Mouse (Mus musculus): Measurements from ENCODE around the gene Wdr17. TPM values are rescaled to one million over a fixed set of nuclear protein-coding genes. Genes with fewer than 3 reads are reported as not detected.

The Wdr17 gene
- total RNA-seq (2014; rRNA removed) (24.3 and 30.4 TPM in 2 replicates), polyA plus RNA-seq (2015; fragmentation: Nextera tagmentation; extraction: Ambion mirVana) (17.8 and 18.1 TPM in 2 replicates)

DNA sequence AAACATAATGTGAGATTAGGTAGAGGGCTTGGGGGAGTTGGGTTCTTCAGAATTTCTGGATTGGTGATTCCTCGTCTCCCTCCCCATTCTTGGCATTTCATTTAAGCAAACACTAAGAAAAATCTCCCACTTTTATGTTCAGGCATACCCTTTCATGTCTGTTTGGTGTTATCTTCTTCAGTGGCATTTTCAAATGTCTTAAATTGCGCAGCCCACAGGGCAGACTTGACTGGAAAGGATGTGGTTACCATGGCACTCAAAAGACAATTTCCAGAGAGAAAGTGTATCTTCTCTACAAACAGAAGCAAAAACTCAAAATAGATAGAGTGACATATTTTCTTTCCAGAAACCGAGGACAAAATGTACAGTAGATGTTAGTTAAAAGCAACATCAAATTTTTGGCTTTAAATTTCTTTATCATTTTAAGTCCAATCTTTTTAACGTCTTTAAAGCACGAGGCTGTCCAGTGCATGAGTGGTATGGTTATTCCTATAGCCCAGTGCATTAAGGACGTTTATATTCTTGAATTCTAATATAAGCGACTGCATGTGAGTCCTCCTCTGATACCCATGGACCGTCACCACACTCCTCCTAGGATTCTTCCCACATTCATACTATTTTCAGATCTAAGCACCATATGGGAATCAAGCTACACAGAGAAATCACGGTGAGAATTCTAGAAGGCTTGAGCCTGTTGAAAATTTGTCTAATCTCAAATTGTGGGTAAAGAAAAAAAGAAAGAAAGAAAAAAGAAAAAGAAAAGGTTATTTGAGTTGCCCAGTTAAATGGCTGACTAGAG lies at the start of gene Wdr17:
TSS of gene Wdr17 (minus strand) at position 198 of the 799 bp plus-strand sequence.
- H3K9ac ChIP-seq = no peak within 1 kb of the TSS
- H3K27me3 ChIP-seq (ENCODE audit: insufficient read depth, low read length) = no peaks in the 10 kb centered on the region
- DNase-seq = peak; percentile 28
- no peaks in the 10 kb centered on the region for H3K36me3 ChIP-seq (ENCODE audit: insufficient read depth)
- no peak within 1 kb of the TSS for H3K4me3 ChIP-seq (ENCODE audit: low read depth, low read length)
- peak within 1 kb of the TSS; percentile 72 for H3K27ac ChIP-seq (ENCODE audit: low read depth, low read length)
- peak; percentile 81 for ATAC-seq
- WGBS = 69% methylated on average over 9 of the region's 9 CpGs
- H3K9me3 ChIP-seq (ENCODE audit: low read length) = no peaks in the 10 kb centered on the region
- TF ChIP-seq CTCF (IDR thresholded peaks at IDR 0.05; ENCODE audit: low read depth) = no peak
- H3K4me1 ChIP-seq (ENCODE audit: insufficient read depth) = no peaks in the 10 kb centered on the region
- no peak within 1 kb of the TSS for H3K4me2 ChIP-seq (ENCODE audit: low read depth)

DNA sequence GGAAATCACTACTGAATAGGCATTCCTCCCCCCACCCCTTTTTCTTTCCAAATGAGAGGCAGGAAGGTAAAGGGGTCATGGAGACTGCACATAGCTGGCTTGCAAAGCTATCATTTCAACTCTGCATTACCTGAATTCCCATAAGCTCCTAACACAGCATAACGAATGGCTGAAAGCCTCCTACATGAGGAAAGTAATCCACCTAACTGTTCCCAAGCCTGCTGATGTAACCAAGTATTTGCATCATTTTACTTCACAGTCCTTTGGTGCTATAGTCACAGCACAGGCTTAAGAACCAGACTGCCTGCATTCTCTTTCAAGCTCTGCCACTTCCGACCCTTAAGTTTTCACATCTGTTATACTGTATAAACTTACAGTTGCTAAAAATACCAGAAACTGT lies 45.3 kb upstream of the Wdr17 start:
- WGBS = 75% methylated on average over 2 of the region's 2 CpGs
- DNase-seq (no peak), ATAC-seq (no peak)
- Histone ChIP-seq H3K4me3 (ENCODE audit: low read depth, low read length) (no peak overlapping the region), H3K4me1 (ENCODE audit: insufficient read depth) (no peaks in the 10 kb centered on the region), H3K27ac (ENCODE audit: low read depth, low read length) (no peak overlapping the region), H3K36me3 (ENCODE audit: insufficient read depth) (no peaks in the 10 kb centered on the region), H3K9me3 (ENCODE audit: low read length) (no peaks in the 10 kb centered on the region), H3K4me2 (ENCODE audit: low read depth) (no peak overlapping the region), H3K9ac (no peak overlapping the region), H3K27me3 (ENCODE audit: insufficient read depth, low read length) (no peaks in the 10 kb centered on the region)
- TF ChIP-seq CTCF (IDR thresholded peaks at IDR 0.05; ENCODE audit: low read depth) = no peak

- no peaks in the 10 kb centered on the region for H3K9me3 ChIP-seq (ENCODE audit: low read length)
- ATAC-seq = no peak
Observed at GRCm38 (mm10) chr8:54924936-54925335, 38.0 kb upstream of the Wdr17 start.

DNA sequence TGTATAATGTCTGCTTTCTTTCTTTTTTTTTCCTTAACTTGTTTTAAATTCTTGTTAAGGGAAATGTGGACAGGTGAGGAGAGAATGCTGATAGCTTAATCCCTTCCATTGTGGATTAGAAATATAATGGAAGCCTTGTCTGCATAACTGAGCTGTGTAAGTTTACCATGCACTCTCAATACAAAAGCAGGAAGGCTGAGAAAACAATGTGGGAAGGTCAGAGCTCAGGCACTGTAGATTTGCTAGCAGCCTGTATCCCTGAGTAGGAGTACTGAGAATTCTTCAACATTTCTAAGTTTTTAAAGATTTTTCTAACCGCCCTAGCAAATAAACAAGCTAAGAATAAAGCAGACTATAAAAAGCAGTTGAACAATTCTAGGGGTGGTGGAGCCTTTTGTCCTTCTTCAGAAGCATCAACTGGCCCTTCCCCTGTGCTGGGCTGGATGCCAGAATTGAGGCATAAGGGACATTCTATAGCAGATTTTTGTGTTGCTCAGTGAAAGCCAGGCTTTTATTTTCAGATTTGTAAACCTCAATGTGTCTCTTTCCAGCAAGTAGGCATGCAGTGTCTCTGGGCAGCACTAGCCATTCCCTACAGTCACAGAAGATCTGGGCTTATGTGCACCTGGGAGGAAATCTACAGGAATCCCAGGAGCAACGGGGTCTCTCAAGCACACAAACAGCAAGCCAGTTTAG lies 35.3 kb upstream of the Wdr17 start:
- DNase-seq = peak; percentile 29
- TF ChIP-seq CTCF (IDR thresholded peaks at IDR 0.05; ENCODE audit: low read depth) = no peak
- Histone ChIP-seq H3K4me3 (ENCODE audit: low read depth, low read length) (no peak overlapping the region), H3K27ac (ENCODE audit: low read depth, low read length) (peak overlapping the region; percentile 2; the same call in 1 of the 2 replicates), H3K9me3 (ENCODE audit: low read length) (no peaks in the 10 kb centered on the region), H3K4me2 (ENCODE audit: low read depth) (no peak overlapping the region), H3K27me3 (ENCODE audit: insufficient read depth, low read length) (no peaks in the 10 kb centered on the region), H3K36me3 (ENCODE audit: insufficient read depth) (no peaks in the 10 kb centered on the region), H3K9ac (0 out of 2 replicates have a peak overlapping the region, but pooled peaks have one; percentile 23), H3K4me1 (ENCODE audit: insufficient read depth) (no peaks in the 10 kb centered on the region)
- 8% methylated on average over 2 of the region's 2 CpGs for WGBS
- ATAC-seq = no peak

More at GRCm38 (mm10) chr8:54924936-54925335, 38.0 kb upstream of the Wdr17 start:
- no peaks in the 10 kb centered on the region for H3K4me1 ChIP-seq (ENCODE audit: insufficient read depth)
- H3K4me2 ChIP-seq (ENCODE audit: low read depth) = no peak overlapping the region
- no peaks in the 10 kb centered on the region for H3K36me3 ChIP-seq (ENCODE audit: insufficient read depth)
- DNase-seq = no peak
- no peak overlapping the region for H3K27ac ChIP-seq (ENCODE audit: low read depth, low read length)
- H3K9ac ChIP-seq = no peak overlapping the region
- no peak overlapping the region for H3K4me3 ChIP-seq (ENCODE audit: low read depth, low read length)
- no peak for TF ChIP-seq CTCF (IDR thresholded peaks at IDR 0.05; ENCODE audit: low read depth)
- no peaks in the 10 kb centered on the region for H3K27me3 ChIP-seq (ENCODE audit: insufficient read depth, low read length)
- 93% methylated on average over 3 of the region's 3 CpGs for WGBS

DNA sequence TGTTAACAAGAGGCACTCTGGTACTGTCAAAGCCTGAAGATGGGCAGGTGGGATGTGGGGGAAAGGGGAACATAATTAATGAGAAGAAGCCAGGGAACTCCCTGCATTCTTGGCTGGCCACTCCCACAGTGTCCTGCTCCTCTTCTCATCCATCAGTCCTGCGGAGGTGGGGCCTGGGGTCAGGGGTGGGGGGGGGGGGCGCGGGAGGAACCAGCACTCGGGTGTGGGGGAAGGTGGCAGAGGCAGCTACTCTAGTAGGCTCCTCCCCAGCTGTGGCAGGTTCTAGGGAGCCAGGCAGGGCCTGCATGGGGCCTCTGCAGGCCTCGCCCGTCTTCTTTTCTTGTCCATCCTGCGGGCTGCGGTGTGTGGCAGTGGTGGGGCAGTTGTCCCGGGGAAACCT lies 30.7 kb upstream of the Wdr17 start:
- no peaks in the 10 kb centered on the region for H3K36me3 ChIP-seq (ENCODE audit: insufficient read depth)
- no peak for DNase-seq
- no peak overlapping the region for H3K27ac ChIP-seq (ENCODE audit: low read depth, low read length)
- no peak for TF ChIP-seq CTCF (IDR thresholded peaks at IDR 0.05; ENCODE audit: low read depth)
- H3K9ac ChIP-seq = no peak overlapping the region
- no peak overlapping the region for H3K4me3 ChIP-seq (ENCODE audit: low read depth, low read length)
- H3K9me3 ChIP-seq (ENCODE audit: low read length) = no peaks in the 10 kb centered on the region
- H3K4me1 ChIP-seq (ENCODE audit: insufficient read depth) = no peaks in the 10 kb centered on the region
- no peak overlapping the region for H3K4me2 ChIP-seq (ENCODE audit: low read depth)
- H3K27me3 ChIP-seq (ENCODE audit: insufficient read depth, low read length) = no peaks in the 10 kb centered on the region
- 72% methylated on average over 9 of the region's 9 CpGs for WGBS
- no peak for ATAC-seq

DNA sequence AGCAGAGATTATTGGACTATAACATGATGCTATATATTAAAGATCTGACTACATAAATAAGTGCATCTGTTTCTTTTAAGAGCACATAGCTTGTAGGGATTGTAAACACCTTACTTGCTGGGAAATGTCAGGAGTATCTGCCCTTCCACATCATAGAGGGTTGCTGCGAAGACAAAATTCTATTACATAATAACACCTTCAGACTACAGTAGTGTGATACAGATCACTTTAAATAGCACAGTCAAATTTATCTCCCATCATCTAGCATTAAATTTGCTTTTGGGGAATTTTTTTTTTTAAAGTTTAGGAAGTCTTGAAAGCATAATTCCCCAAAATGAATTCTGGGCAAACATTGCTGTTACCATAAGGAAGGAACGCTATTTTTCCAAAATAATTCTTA lies 25.9 kb upstream of the Wdr17 start:
- 77% methylated on average over 2 of the region's 2 CpGs for WGBS
- no peaks in the 10 kb centered on the region for H3K36me3 ChIP-seq (ENCODE audit: insufficient read depth)
- no peak overlapping the region for H3K4me2 ChIP-seq (ENCODE audit: low read depth)
- H3K4me3 ChIP-seq (ENCODE audit: low read depth, low read length) = no peak overlapping the region
- no peak for DNase-seq
- no peaks in the 10 kb centered on the region for H3K27me3 ChIP-seq (ENCODE audit: insufficient read depth, low read length)
- no peak overlapping the region for H3K9ac ChIP-seq
- H3K4me1 ChIP-seq (ENCODE audit: insufficient read depth) = no peaks in the 10 kb centered on the region
- no peak overlapping the region for H3K27ac ChIP-seq (ENCODE audit: low read depth, low read length)
- ATAC-seq = no peak
- H3K9me3 ChIP-seq (ENCODE audit: low read length) = no peaks in the 10 kb centered on the region
- TF ChIP-seq CTCF (IDR thresholded peaks at IDR 0.05; ENCODE audit: low read depth) = no peak

DNA sequence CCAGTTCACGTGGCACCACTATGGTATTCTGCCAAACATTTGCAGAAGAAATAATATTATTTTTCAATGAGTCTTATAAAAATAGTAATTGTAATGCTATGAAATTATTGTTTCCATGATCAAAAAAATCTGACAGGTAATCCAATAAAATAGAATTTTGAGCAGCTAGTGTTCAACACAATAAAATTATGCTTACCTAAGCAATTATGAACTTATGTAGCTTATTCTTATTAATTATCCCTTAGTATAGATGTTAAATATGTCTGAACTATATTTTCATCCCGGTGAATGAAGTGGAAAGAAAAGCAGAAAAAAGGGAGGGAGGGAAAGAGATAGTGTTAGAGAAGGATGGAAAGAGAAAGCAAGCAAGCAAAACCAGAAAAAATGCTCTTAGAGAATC lies 12.5 kb upstream of the Wdr17 start:
- no peak for ATAC-seq

More for the DNA sequence above, 12.5 kb upstream of the Wdr17 start:
- H3K36me3 ChIP-seq (ENCODE audit: insufficient read depth) = no peaks in the 10 kb centered on the region
- no peak overlapping the region for H3K27ac ChIP-seq (ENCODE audit: low read depth, low read length)
- no peak overlapping the region for H3K4me2 ChIP-seq (ENCODE audit: low read depth)
- no peak overlapping the region for H3K9ac ChIP-seq
- H3K27me3 ChIP-seq (ENCODE audit: insufficient read depth, low read length) = no peaks in the 10 kb centered on the region
- TF ChIP-seq CTCF (IDR thresholded peaks at IDR 0.05; ENCODE audit: low read depth) = no peak
- 90% methylated on average over 2 of the region's 2 CpGs for WGBS
- no peak overlapping the region for H3K4me3 ChIP-seq (ENCODE audit: low read depth, low read length)
- no peaks in the 10 kb centered on the region for H3K4me1 ChIP-seq (ENCODE audit: insufficient read depth)
- no peaks in the 10 kb centered on the region for H3K9me3 ChIP-seq (ENCODE audit: low read length)
- DNase-seq = no peak

Data from forebrain, postnatal 0 days (tissue).